Mouse (Mus musculus) urinary bladder, postnatal 10 days (tissue): ENCODE results near the gene Copz2.
"Not testable (repeated sequence)": the region's sequence is repeated elsewhere in the genome, so short reads cannot be mapped to it uniquely, and the experiment has no call there.

ENCODE experiments used
- DNase-seq: peaks from one replicate; pipeline ENCODE4 v3.0.0; 2022; ENCODE audit warnings: low spot score

The Copz2 gene

GRCm38 (mm10) chr11:96849681-96850467 lies at the start of gene Copz2:
Gene Copz2, plus strand, starts transcription at chr11:96849870.
- no peak for DNase-seq

- no peak for DNase-seq
These were observed 44.1 kb upstream of the Copz2 start for GRCm38 (mm10) chr11:96805606-96806005.

- DNase-seq: no peak
These were observed 41.6 kb upstream of the Copz2 start for GRCm38 (mm10) chr11:96808066-96808465.

GRCm38 (mm10) chr11:96809562-96810235 lies 40.0 kb upstream of the Copz2 start:
- DNase-seq: no peak

GRCm38 (mm10) chr11:96811188-96811587 lies 38.5 kb upstream of the Copz2 start:
- not testable (repeated sequence) for DNase-seq

GRCm38 (mm10) chr11:96813455-96813854 lies 36.2 kb upstream of the Copz2 start:
- no peak for DNase-seq

- DNase-seq: no peak
These were observed 35.8 kb upstream of the Copz2 start for GRCm38 (mm10) chr11:96813920-96814319.

- DNase-seq: no peak
These were observed 35.2 kb upstream of the Copz2 start for GRCm38 (mm10) chr11:96814443-96814842.

GRCm38 (mm10) chr11:96815895-96816294 lies 33.8 kb upstream of the Copz2 start:
- no peak for DNase-seq

- no peak for DNase-seq
These were observed 33.2 kb upstream of the Copz2 start for GRCm38 (mm10) chr11:96816494-96816893.

GRCm38 (mm10) chr11:96816979-96817378 lies 32.7 kb upstream of the Copz2 start:
- DNase-seq: no peak

- DNase-seq: no peak
These were observed 31.5 kb upstream of the Copz2 start for GRCm38 (mm10) chr11:96818128-96818710.

GRCm38 (mm10) chr11:96821956-96822355 lies 27.7 kb upstream of the Copz2 start:
- DNase-seq: no peak

GRCm38 (mm10) chr11:96822675-96823470 lies 26.8 kb upstream of the Copz2 start:
- DNase-seq: no peak

- DNase-seq: no peak
These were observed 26.2 kb upstream of the Copz2 start for GRCm38 (mm10) chr11:96823471-96823837.

- peak; percentile 39 for DNase-seq
These were observed 25.5 kb upstream of the Copz2 start for GRCm38 (mm10) chr11:96823880-96824782.

GRCm38 (mm10) chr11:96824783-96825495 lies 24.7 kb upstream of the Copz2 start:
- no peak for DNase-seq

GRCm38 (mm10) chr11:96826481-96826880 lies 23.2 kb upstream of the Copz2 start:
- no peak for DNase-seq

- no peak for DNase-seq
These were observed 22.5 kb upstream of the Copz2 start for GRCm38 (mm10) chr11:96827062-96827581.

GRCm38 (mm10) chr11:96827917-96828316 lies 21.8 kb upstream of the Copz2 start:
- DNase-seq: no peak
